Mouse (Mus musculus) ES-E14 (cell line): ENCODE data around the gene Crocc. TPM values are rescaled to one million over a fixed set of nuclear protein-coding genes. Genes with fewer than 3 reads are reported as not detected.

Source experiments
- DNase-seq: peaks from one replicate; pipeline ENCODE4 v3.0.0-alpha.2; 2013; ENCODE audit warnings: low read depth, low spot score
- H3K27ac ChIP-seq: 2 replicates; pipeline ENCODE4 v1.5.1; 2012; ENCODE audit warnings: low read depth, mild to moderate bottlenecking, low read length, moderate library complexity, mixed read lengths; ENCODE audit not compliant: poor library complexity, insufficient read depth, severe bottlenecking
- H3K36me3 ChIP-seq: 2 replicates; pipeline ENCODE4 v1.6.1; 2012; ENCODE audit warnings: mild to moderate bottlenecking, low read length, moderate library complexity, mixed read lengths; ENCODE audit not compliant: control insufficient read depth, poor library complexity, insufficient read depth, severe bottlenecking
- H3K4me1 ChIP-seq, 2 experiments: fragments of 150-350 bp in 1 of 2; sonication (generic) in 1 of 2; 2 replicates each; pipeline ENCODE4 v1.6.1; 2012; ENCODE audit warnings: low read length in 2 of 2, mild to moderate bottlenecking in 1 of 2, mixed read lengths in 1 of 2; ENCODE audit not compliant: control insufficient read depth in 2 of 2, insufficient read depth in 2 of 2, poor library complexity in 1 of 2
- H3K4me3 ChIP-seq, 2 experiments: fragments of 150-350 bp in 1 of 2; sonication (generic) in 1 of 2; 2 replicates each; pipeline ENCODE4 v1.5.1; 2012; ENCODE audit warnings: low read length in 2 of 2, low read depth in 1 of 2, mild to moderate bottlenecking in 1 of 2, mixed read lengths in 1 of 2; ENCODE audit not compliant: insufficient read depth in 1 of 2, poor library complexity in 1 of 2, severe bottlenecking in 1 of 2
- H3K9ac ChIP-seq: 2 replicates; pipeline ENCODE4 v1.6.1; 2012; ENCODE audit warnings: low read depth, mild to moderate bottlenecking, low read length, mixed read lengths; ENCODE audit not compliant: poor library complexity, insufficient read depth, severe bottlenecking
- H3K9me3 ChIP-seq: fragments of 150-350 bp; sonication (generic); 2 replicates; pipeline ENCODE4 v1.6.1; 2012; ENCODE audit warnings: low read depth, mild to moderate bottlenecking, low read length; ENCODE audit not compliant: control insufficient read depth, insufficient read depth
- CHD2 ChIP-seq: IDR thresholded peaks from 2 replicates; pipeline ENCODE4 v1.6.1; 2014; ENCODE audit warnings: mild to moderate bottlenecking, low read depth, low read length, inconsistent platforms
- HCFC1 ChIP-seq: IDR thresholded peaks from 2 replicates; pipeline ENCODE4 v1.6.1; 2012; ENCODE audit warnings: low read length, inconsistent platforms, borderline replicate concordance; ENCODE audit not compliant: insufficient read depth
- MAFK ChIP-seq: IDR thresholded peaks from 2 replicates; pipeline ENCODE4 v1.6.1; 2014; ENCODE audit warnings: mild to moderate bottlenecking, low read depth, low read length, inconsistent platforms; ENCODE audit not compliant: insufficient read depth
- ZC3H11A ChIP-seq: IDR thresholded peaks from 2 replicates; pipeline ENCODE4 v1.6.1; 2012; ENCODE audit warnings: low read depth, mild to moderate bottlenecking, inconsistent platforms, low read length, borderline replicate concordance
- ZNF384 ChIP-seq: IDR thresholded peaks from 2 replicates; pipeline ENCODE4 v1.6.1; 2012; ENCODE audit warnings: low read depth, low read length, inconsistent platforms
- in situ Hi-C, 2 experiments: fragments of 600-800 bp; cut with MboI; formaldehyde crosslinking; loops; one replicate each; pipeline ENCODE4 v1.15.1; 2025; ENCODE audit warnings: low sequenced_read_pairs in 2 of 2, inconsistent platforms in 1 of 2; ENCODE audit not compliant: unreplicated experiment in 2 of 2
- total RNA-seq: library from RNA; depleted of rRNA; stranded (reverse); fragments of 300-350 nt; gene quantifications from 2 replicates; pipeline ENCODE4 v1.2.3, GENCODE M21; 2012

The Crocc gene
- total RNA-seq, 1 experiment, result 15.2 TPM

DNA sequence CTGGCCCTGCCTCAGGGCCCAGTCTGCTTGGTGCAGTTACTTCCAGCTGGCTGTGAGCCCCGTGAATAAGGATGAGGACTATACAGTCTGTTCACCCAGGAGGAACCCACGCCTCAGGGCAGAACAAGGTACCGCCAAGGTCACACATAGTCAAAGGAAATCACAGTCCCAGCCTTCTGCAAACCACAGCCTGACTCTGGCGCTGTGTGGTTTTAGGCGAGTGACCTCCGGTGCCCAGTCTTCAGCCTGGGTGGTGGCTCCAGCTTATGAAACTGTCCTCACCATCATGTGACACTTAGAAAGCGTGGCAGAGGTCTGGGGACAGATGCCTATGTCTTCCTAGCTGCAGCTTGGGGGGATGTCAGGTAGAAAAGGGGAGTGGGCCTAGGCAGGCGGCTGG lies 64.5 kb downstream of the Crocc start:
- TF ChIP-seq MAFK (no peak), HCFC1 (no peak), ZNF384 (no peak), CHD2 (no peak), ZC3H11A (no peak)
- H3K9ac ChIP-seq, result no peak overlapping the region
- no peak overlapping the region for H3K4me3 ChIP-seq
- H3K9me3 ChIP-seq, result no peaks in the 10 kb centered on the region
- H3K27ac ChIP-seq, result no peak overlapping the region
- peaks cover 20% of the 10 kb centered on the region; the same call in 1 of the 2 replicates for H3K36me3 ChIP-seq
- in situ Hi-C loops, result no loop called here
- no peak for DNase-seq
- H3K4me1 ChIP-seq, result no peaks in the 10 kb centered on the region

DNA sequence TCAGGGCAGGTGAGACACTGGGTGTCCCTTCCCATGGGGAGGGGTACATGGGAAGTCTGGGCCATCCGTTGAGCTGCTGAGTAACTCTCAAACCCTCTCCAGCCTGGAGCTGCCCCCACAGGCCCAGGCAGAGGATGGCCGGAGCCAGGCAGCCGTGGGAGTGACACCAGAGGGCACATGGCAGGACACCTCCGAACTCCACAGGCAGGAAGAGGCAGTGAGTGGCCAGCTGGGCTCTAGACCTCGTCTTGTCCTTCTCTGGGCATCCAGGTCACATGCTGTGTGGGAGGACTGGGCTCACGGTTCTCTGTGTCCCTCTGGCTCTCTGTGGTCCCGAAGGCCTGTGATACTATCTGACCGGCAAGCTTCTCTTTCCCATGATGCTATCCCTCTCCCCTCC lies 66.5 kb downstream of the Crocc start:
- Histone ChIP-seq H3K4me1 (peaks cover 0 to 4% of the 10 kb centered on the region in 2 experiments; a peak in 1 of 4 replicates), H3K27ac (no peak overlapping the region), H3K4me3 (no peak overlapping the region), H3K9me3 (no peaks in the 10 kb centered on the region), H3K9ac (no peak overlapping the region), H3K36me3 (peaks cover 18% of the 10 kb centered on the region; the same call in 1 of the 2 replicates)
- no peak for TF ChIP-seq HCFC1
- TF ChIP-seq ZC3H11A, result no peak
- no peak for TF ChIP-seq ZNF384
- no peak for TF ChIP-seq CHD2
- TF ChIP-seq MAFK, result no peak
- no peak for DNase-seq
- in situ Hi-C loops, result no loop called here

DNA sequence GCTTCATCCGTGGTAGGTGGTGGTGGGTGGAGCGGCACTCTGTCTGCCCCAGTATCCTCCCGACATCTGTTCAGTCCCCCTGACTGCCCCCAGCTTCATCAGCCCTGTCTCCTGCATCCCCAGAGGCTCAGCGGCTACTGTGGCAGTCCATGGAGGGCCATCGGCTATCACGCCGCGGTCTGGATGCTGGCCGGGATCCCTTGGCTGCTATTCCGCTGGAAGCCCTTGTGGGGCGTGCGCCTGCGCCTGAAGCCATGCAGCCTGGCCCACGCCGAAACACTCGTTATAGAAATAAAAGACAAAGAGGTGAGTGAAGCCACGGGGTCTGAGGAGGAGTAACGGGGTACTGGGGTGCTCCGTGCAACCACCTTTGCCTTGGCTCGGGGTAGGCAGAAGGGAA lies 68.1 kb downstream of the Crocc start:
- H3K36me3 ChIP-seq, result peaks cover 17% of the 10 kb centered on the region; the same call in 1 of the 2 replicates

DNA sequence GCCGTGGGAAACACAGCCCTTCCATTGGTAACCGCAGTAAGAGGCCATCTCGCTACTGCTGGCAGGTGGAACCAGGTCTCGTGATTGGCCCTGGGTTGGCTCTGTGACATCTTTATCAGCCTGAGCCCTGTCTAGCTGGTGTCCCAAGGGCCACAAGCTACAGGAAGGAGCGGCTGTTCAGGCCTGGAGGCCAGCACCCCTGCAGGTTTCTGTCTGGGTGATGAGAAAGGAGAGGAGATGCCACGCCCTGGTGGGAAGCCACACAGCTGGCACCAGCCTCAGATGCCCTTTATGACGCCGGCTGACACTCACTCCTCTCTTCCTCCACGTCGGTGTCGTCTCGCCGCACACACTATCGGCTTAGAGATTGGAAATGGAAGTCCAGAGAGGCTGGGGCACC lies 70.9 kb downstream of the Crocc start:
- Histone ChIP-seq H3K4me3 (no peak overlapping the region), H3K9ac (no peak overlapping the region), H3K9me3 (no peaks in the 10 kb centered on the region), H3K27ac (no peak overlapping the region), H3K36me3 (peaks cover 6% of the 10 kb centered on the region; the same call in 1 of the 2 replicates), H3K4me1 (peaks cover 2 to 8% of the 10 kb centered on the region in 2 experiments; a peak in 2 of 4 replicates)
- TF ChIP-seq MAFK, result no peak
- TF ChIP-seq CHD2, result no peak
- TF ChIP-seq HCFC1, result no peak
- in situ Hi-C loops, result no loop called here
- no peak for DNase-seq

More for the DNA sequence above, 68.1 kb downstream of the Crocc start:
- Histone ChIP-seq H3K9me3 (no peaks in the 10 kb centered on the region), H3K4me3 (no peak overlapping the region), H3K27ac (no peak overlapping the region), H3K9ac (no peak overlapping the region), H3K4me1 (peaks cover 2 to 8% of the 10 kb centered on the region in 2 experiments; a peak in 2 of 4 replicates)
- TF ChIP-seq ZNF384, result no peak
- no peak for TF ChIP-seq MAFK
- TF ChIP-seq CHD2, result no peak
- no peak for TF ChIP-seq ZC3H11A
- TF ChIP-seq HCFC1, result no peak
- in situ Hi-C loops, result no loop called here
- no peak for DNase-seq
